Comparison of ENCODE assay signal across 13 mouse cellular contexts in genomic region chr5:113644520-113644919, GRCm38 (mm10). TPM values are rescaled to one million over a fixed set of nuclear protein-coding genes. Genes with fewer than 3 reads are reported as not detected.
DNase-seq lines count a peak whose midpoint lies in the region; ATAC-seq and TF ChIP-seq lines count a peak whose summit lies in the region.
"Had no signal": no experiment of that assay in that cellular context is flagged by ENCODE, and none has a peak within 500 bp of the region (broad histone marks: within the 10 kb centered on the region; RNA-seq: fewer than 3 reads in every experiment).

No protein-coding gene starts in this region.

- no peak overlapping the region for H3K9ac ChIP-seq in heart, embryonic 12.5 days
- H3K9ac ChIP-seq in liver, embryonic 15.5 days: no peak overlapping the region
- H3K9ac ChIP-seq in liver, embryonic 12.5 days: no peak overlapping the region
- H3K9ac ChIP-seq: embryonic facial prominence, embryonic 12.5 days; forebrain, embryonic 15.5 days; limb, embryonic 13.5 days had no signal

- DNase-seq in heart, adult 18-20 months: peak; percentile 66 to 80
- DNase-seq in urinary bladder, postnatal 25 days (ENCODE audit: low spot score): no peak

- H3K4me3 ChIP-seq in heart, embryonic 12.5 days: no peak overlapping the region
- H3K4me3 ChIP-seq in liver, embryonic 15.5 days (replicated peaks): no peak overlapping the region
- no peak overlapping the region for H3K4me3 ChIP-seq in liver, embryonic 12.5 days
- H3K4me3 ChIP-seq in cortical plate, adult 2 months (ENCODE audit: insufficient read depth, low read length): no peak overlapping the region
- H3K4me3 ChIP-seq: embryonic facial prominence, embryonic 12.5 days; forebrain, embryonic 15.5 days; limb, embryonic 13.5 days had no signal

- no peak for TF ChIP-seq POLR2A in cortical plate, adult 2 months (IDR thresholded peaks at IDR 0.05; ENCODE audit: extremely low read depth, insufficient read depth, low read length)

- H3K27me3 ChIP-seq in heart, embryonic 12.5 days (replicated peaks): peaks cover 59% of the 10 kb centered on the region
- H3K27me3 ChIP-seq in liver, embryonic 15.5 days: no peaks in the 10 kb centered on the region
- H3K27me3 ChIP-seq in liver, embryonic 12.5 days (replicated peaks): peaks cover 2% of the 10 kb centered on the region
- H3K27me3 ChIP-seq: embryonic facial prominence, embryonic 12.5 days; forebrain, embryonic 15.5 days; limb, embryonic 13.5 days had no signal

- TF ChIP-seq CTCF in cortical plate, adult 2 months (IDR thresholded peaks at IDR 0.05; ENCODE audit: extremely low read depth, insufficient read depth, low read length): no peak

- ATAC-seq in heart, embryonic 12.5 days (ENCODE audit: insufficient number of reproducible peaks, low FRiP score): no peak
- ATAC-seq in liver, embryonic 15.5 days (ENCODE audit: insufficient read depth): peak; percentile 20; the same call in 1 of the 2 replicates
- no peak for ATAC-seq in liver, embryonic 12.5 days
- peak; percentile 83 for ATAC-seq in megakaryocyte progenitor cell, adult 5-6 weeks (replicated peaks; ENCODE audit: poor library complexity)
- ATAC-seq in CD4-positive, CD25-positive, alpha-beta regulatory T cell, adult 4 months: no peak
- ATAC-seq: forebrain, embryonic 15.5 days; midbrain, embryonic 16.5 days had no signal

- WGBS in heart, embryonic 12.5 days: 77% methylated on average over 4 of the region's 4 CpGs
- WGBS in liver, embryonic 15.5 days (ENCODE audit: insufficient replicate concordance): 36% methylated on average over 4 of the region's 4 CpGs
- 59% methylated on average over 4 of the region's 4 CpGs for WGBS in liver, embryonic 12.5 days (ENCODE audit: insufficient replicate concordance)

- H3K9me3 ChIP-seq in heart, embryonic 12.5 days (replicated peaks): no peaks in the 10 kb centered on the region
- no peaks in the 10 kb centered on the region for H3K9me3 ChIP-seq in liver, embryonic 15.5 days (replicated peaks)
- no peaks in the 10 kb centered on the region for H3K9me3 ChIP-seq in liver, embryonic 12.5 days (replicated peaks)
- H3K9me3 ChIP-seq: embryonic facial prominence, embryonic 12.5 days; forebrain, embryonic 15.5 days; limb, embryonic 13.5 days had no signal

- peaks cover 18% of the 10 kb centered on the region for H3K4me1 ChIP-seq in heart, embryonic 12.5 days (replicated peaks)
- H3K4me1 ChIP-seq in liver, embryonic 15.5 days (replicated peaks): no peaks in the 10 kb centered on the region
- H3K4me1 ChIP-seq in liver, embryonic 12.5 days: no peaks in the 10 kb centered on the region
- peaks cover 1% of the 10 kb centered on the region; the same call in 1 of the 2 replicates for H3K4me1 ChIP-seq in cortical plate, adult 2 months (ENCODE audit: control insufficient read depth, insufficient read depth, low read length)

- no peaks in the 10 kb centered on the region for H3K36me3 ChIP-seq in heart, embryonic 12.5 days
- H3K36me3 ChIP-seq in liver, embryonic 15.5 days (replicated peaks): no peaks in the 10 kb centered on the region
- no peaks in the 10 kb centered on the region for H3K36me3 ChIP-seq in liver, embryonic 12.5 days
- H3K36me3 ChIP-seq: embryonic facial prominence, embryonic 12.5 days; forebrain, embryonic 15.5 days; limb, embryonic 13.5 days had no signal

- H3K4me2 ChIP-seq in heart, embryonic 12.5 days: no peak overlapping the region
- H3K4me2 ChIP-seq in liver, embryonic 15.5 days: no peak overlapping the region
- no peak overlapping the region for H3K4me2 ChIP-seq in liver, embryonic 12.5 days
- H3K4me2 ChIP-seq: embryonic facial prominence, embryonic 12.5 days; forebrain, embryonic 15.5 days; limb, embryonic 13.5 days had no signal

- H3K27ac ChIP-seq in heart, embryonic 12.5 days (ENCODE audit: poor library complexity, severe bottlenecking): no peak overlapping the region
- H3K27ac ChIP-seq in liver, embryonic 15.5 days (replicated peaks): no peak overlapping the region
- H3K27ac ChIP-seq in liver, embryonic 12.5 days: no peak overlapping the region
- 0 out of 2 replicates have a peak overlapping the region, but pooled peaks have one; percentile 18 for H3K27ac ChIP-seq in cortical plate, adult 2 months (ENCODE audit: insufficient read depth, low read length)
- H3K27ac ChIP-seq: embryonic facial prominence, embryonic 12.5 days; forebrain, embryonic 15.5 days; limb, embryonic 13.5 days; stomach, postnatal 0 days had no signal

RNA-seq across cellular contexts. Expression of gene Cmklr1, which starts 5.7 kb away (rescaled TPM):
- 10 to 100 TPM; 21.3 to 22.3 TPM for total RNA-seq in heart, adult 18-20 months (2021)
- polyA plus RNA-seq in heart, embryonic 12.5 days (2016; fragmentation: Nextera tagmentation; extraction: Ambion mirVana): 1.4 and 1.8 TPM in 2 replicates
- polyA plus RNA-seq in liver, embryonic 15.5 days (2015; fragmentation: Nextera tagmentation; extraction: Ambion mirVana): 1.7 and 1.9 TPM in 2 replicates
- 1.7 and 1.9 TPM in 2 replicates for polyA plus RNA-seq in liver, embryonic 12.5 days (2016; fragmentation: Nextera tagmentation; extraction: Ambion mirVana)
- 3.9 and 4.0 TPM in 2 replicates for polyA plus RNA-seq in cortical plate, adult 2 months (2012; rRNA removed)
- 0.85 and 0.94 TPM in 2 replicates for total RNA-seq in megakaryocyte progenitor cell, adult 5-6 weeks (2015)
- not detected in 2 replicates for total RNA-seq in megakaryocyte progenitor cell, adult 5-6 weeks (2017)
- not detected for polyA plus RNA-seq in CD4-positive, CD25-positive, alpha-beta regulatory T cell, adult 4 months (2017; shearing (Covaris generic))

Comparison
In these comparisons a context has a peak if more than half of its experiments do, and no peak if none do; other contexts are left out.
1. ATAC-seq: peak in liver, embryonic 15.5 days (single experiment) and megakaryocyte progenitor cell, adult 5-6 weeks (single experiment); none in heart, embryonic 12.5 days (single experiment), liver, embryonic 12.5 days (single experiment) and CD4-positive, CD25-positive, alpha-beta regulatory T cell, adult 4 months (single experiment).